Mouse (Mus musculus) left cerebral cortex, postnatal 25 days (tissue): ENCODE data around the gene Psmd6. TPM values are rescaled to one million over a fixed set of nuclear protein-coding genes. Genes with fewer than 3 reads are reported as not detected.

Experiments used
- DNase-seq, 2 experiments: peaks; one replicate each; pipeline ENCODE4 v3.0.0; 2022; ENCODE audit warnings: low spot score in 2 of 2, mixed read lengths in 1 of 2
- intact Hi-C: fragments of 180-260 bp; cut with DNase I; formaldehyde crosslinking; loops from one replicate; pipeline ENCODE4 v1.15.1; 2025
- total RNA-seq, 2 experiments: library from RNA; stranded (reverse); gene quantifications; 2 replicates each; pipeline ENCODE4 v1.2.3; 2021

Psmd6 gene
- total RNA-seq, 2 experiments from 2014 or later: 101 to 103 TPM

DNA sequence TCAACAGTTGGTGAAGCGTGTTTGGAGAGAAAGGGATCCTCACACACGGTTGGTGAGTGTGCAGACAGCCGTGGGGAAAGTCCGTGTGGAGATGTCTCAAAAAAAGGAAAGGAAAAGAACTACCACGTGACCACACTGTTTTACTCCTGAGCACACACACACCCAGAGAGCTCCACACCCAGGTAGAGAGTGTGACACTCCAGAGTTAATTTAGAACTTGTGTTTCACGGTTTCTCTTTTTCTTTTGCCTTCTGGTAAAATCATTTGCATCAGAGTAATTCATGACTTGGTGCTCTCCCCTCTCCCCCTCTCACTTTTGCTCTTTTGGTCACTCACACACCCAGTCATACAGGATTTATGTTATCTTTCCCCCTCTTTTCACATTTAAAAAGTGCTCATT is 54.5 kb downstream of the Psmd6 start:
- intact Hi-C loops: no loop called here
- no peak for DNase-seq

DNA sequence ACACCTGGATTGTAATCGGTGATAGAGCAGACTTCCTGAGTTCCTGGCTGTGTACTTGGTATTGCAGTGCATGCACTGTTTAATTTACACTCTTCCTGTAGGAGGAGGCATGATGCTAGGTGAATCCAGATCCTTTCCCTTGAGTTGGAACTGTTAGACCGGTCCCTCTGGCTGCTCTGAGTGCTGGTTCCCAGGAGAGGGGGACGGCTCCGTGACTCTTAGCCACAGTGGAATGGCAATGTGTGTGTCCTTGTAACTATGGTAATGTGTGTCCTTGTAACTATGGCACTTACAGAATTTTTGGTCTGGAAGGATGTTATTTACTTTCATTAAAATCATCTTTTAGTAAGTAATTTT is 55.7 kb downstream of the Psmd6 start:
- no peak for DNase-seq
- intact Hi-C loops: no loop called here

DNA sequence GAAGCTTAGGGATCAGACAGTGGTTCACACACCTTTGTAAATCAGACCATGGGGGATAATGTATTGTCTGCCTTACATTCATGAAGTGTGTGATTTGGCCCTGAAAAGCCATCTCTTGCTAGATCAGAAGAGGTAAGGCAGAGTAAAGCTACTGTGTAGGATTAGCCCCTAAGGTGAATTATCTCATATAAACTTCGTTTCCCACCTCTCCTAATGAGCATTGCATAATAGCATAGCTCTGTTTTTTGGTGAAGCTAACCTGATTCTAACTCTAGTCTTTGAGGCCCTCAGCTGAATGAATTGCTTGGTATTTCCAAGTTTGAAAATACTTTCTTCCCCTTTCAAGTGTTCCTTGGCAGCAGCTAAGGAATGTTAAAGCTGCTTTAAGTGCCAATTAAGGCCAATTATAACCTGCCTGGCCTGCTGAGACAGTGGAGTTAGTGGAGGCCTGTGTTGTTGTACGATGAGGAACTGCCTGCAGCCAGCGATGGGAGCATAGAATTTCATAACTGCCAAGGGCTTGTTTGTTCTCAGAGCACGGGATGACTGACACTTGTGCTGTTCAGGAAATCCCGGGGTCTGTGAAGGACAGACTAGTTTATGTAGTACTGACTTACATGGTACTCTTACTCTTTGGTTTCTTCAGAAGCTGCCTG is 56.2 kb downstream of the Psmd6 start:
- DNase-seq: no peak
- intact Hi-C loops: no loop called here

DNA sequence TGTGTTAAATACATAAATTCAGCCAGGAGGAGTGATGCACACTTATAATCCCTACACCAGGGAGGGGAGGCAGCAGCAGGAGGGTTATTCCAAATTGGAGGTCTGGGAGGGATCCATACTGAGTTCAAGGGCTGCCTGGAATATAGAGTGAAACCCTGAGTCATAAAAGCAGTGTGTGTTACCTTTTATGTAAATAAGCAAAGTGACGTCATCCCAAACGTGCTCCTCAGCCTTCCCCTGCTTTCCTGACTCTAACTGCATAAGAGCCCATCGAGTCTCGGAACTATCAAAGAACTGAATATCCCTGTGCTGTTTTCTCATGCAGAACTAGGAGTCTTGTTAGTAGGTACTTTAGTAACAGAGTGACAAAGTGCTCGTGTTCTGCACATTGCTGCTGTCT is 57.4 kb downstream of the Psmd6 start:
- intact Hi-C loops: no loop called here

DNA sequence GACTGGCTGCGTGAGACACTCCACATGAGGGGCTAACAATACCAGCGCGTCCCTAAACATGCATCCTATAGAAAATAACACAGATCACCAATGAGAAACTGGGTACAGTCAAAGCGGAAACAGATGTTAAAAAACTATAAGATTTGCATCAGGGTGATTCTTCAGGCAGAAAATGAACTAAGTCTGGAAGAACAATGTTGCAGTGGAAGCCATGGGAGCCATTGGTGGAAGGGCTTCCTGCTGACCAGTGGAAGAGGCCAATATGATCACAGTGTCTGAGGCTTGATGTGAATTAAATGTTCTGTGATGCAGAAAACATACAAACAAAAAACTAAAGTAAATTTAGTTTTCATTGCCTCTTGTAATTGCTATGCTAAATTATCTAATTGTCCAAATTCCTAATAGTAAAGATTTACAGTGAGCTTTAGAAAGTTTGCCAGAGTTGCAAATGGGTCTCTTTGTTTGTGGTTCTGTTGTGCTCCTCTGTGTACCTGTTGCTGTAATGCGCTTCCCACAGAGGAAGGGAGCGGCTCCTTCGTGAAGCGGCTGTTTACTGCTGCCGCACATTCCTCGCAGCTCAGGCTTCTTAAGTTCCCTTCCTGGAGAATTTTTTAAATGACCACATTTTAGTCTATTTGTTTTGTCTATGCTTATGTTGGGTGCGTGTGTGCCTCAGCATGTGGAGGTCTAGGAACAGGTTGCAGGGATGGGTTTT is 58.1 kb downstream of the Psmd6 start:
- intact Hi-C loops: no loop called here
- no peak for DNase-seq

More for the DNA sequence above, 57.4 kb downstream of the Psmd6 start:
- DNase-seq: no peak

Other genes starting within 250 kb of the Psmd6 start
- not detected for gene Gm281, start 206.5 kb downstream of the Psmd6 start, total RNA-seq
- 10 to 100 TPM; 23.3 to 25.1 TPM for gene Atxn7, start 159.5 kb downstream of the Psmd6 start, total RNA-seq
- gene Thoc7, start 159.1 kb downstream of the Psmd6 start, total RNA-seq: 100 to 1,000 TPM in 1 of 2 experiments, 10 to 100 TPM in 1; 96.9 to 101 TPM
- gene Olfr720, start 65.9 kb upstream of the Psmd6 start, total RNA-seq: not detected
- gene Olfr31, start 201.8 kb upstream of the Psmd6 start, total RNA-seq: not detected
- 1 to 10 TPM; 3.3 to 5.5 TPM for gene Il3ra, start 225.3 kb upstream of the Psmd6 start, total RNA-seq